Mouse (Mus musculus) CH12.LX (cell line): ENCODE data around the gene Vcpkmt.

Source experiments
- CTCF ChIP-seq, 2 experiments: IDR thresholded peaks in 1 of 2; conservative IDR thresholded peaks in 1 of 2; 2 replicates each; pipeline ENCODE4 v1.5.1; 2011 to 2012; ENCODE audit warnings: low read depth in 2 of 2, low read length in 2 of 2, improper control_type of control experiment in 1 of 2, inconsistent platforms in 1 of 2, mild to moderate bottlenecking in 1 of 2, moderate library complexity in 1 of 2
- E2F4 ChIP-seq: IDR thresholded peaks from 2 replicates; pipeline ENCODE4 v1.6.1; 2011; ENCODE audit warnings: low read depth, low read length, improper control_type of control experiment; ENCODE audit not compliant: insufficient replicate concordance
- ELF1 ChIP-seq: IDR thresholded peaks from 2 replicates; pipeline ENCODE4 v1.6.1; 2014; ENCODE audit warnings: low read depth, mild to moderate bottlenecking, inconsistent platforms, low read length, improper control_type of control experiment
- ETS1 ChIP-seq: conservative IDR thresholded peaks from 2 replicates; pipeline ENCODE4 v1.6.1; 2012; ENCODE audit warnings: low read depth, mild to moderate bottlenecking, inconsistent platforms, low read length, improper control_type of control experiment, moderate library complexity
- RAD21 ChIP-seq: IDR thresholded peaks from 2 replicates; pipeline ENCODE4 v1.6.1; 2011; ENCODE audit warnings: low read depth, mild to moderate bottlenecking, low read length, improper control_type of control experiment, moderate library complexity
- USF1 ChIP-seq: IDR thresholded peaks from 2 replicates; pipeline ENCODE4 v1.6.1; 2014; ENCODE audit warnings: low read depth, mild to moderate bottlenecking, inconsistent platforms, low read length, improper control_type of control experiment
- ZMIZ1 ChIP-seq: IDR thresholded peaks from 2 replicates; pipeline ENCODE4 v1.6.1; 2012; ENCODE audit warnings: low read depth, mild to moderate bottlenecking, inconsistent platforms, low read length, improper control_type of control experiment

- TF ChIP-seq ETS1 (no peak), ELF1 (0 out of 2 replicates have a peak, but pooled peaks have one; percentile 5), E2F4 (no peak), CTCF (conservative IDR thresholded peaks at IDR 0.05 in 1 of 2, IDR thresholded peaks at IDR 0.05 in 1 of 2; ENCODE audit: low read depth in 2 of 2, low read length in 2 of 2) (no peak), ZMIZ1 (no peak), RAD21 (no peak), USF1 (no peak)
These were observed 44.4 kb downstream of the Vcpkmt start for GRCm38 (mm10) chr12:69538362-69538950.
